Mouse (Mus musculus): Measurements from ENCODE around the gene Hoxd4. TPM values are rescaled to one million over a fixed set of nuclear protein-coding genes. Genes with fewer than 3 reads are reported as not detected.
A peak's percentile ranks its signal among the peaks of the same experiment; 100 is the strongest.

Hoxd4 gene
- polyA plus RNA-seq, 1 experiment from 2014 or later: not detected

DNA sequence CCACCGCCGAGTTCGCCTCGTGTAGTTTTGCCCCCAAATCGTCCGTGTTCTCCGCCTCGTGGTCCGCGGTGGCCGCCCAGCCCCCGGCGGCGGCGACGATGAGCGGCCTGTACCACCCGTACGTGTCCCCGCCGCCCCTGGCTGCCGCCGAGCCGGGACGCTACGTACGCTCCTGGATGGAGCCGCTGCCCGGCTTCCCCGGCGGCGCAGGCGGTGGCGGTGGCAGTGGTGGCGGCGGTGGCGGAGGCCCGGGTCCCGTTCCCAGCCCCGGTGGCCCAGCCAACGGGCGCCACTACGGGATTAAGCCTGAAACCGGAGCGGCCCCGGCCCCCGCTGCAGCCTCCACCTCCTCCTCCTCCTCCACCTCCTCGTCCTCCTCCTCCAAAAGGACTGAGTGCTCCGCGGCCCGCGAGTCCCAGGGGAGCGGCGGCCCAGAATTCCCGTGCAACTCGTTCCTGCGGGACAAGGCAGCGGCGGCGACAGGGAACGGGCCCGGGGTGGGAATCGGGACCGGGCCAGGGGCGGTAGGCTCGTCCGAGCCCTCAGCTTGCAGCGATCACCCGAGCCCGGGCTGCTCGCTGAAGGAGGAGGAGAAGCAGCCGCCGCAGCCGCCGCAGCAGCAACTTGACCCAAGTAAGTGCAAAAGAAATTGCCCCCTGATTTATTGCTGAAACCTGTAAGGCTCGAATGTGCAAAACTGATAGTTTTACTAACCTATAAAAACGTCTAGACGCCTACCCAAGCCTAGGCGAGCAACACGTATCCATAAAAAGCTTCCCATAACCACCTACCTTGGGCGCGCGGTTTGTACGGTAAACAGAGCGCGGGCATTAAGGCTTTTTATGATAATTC lies 13.3 kb upstream of the Hoxd4 start:
- Histone ChIP-seq H3K36me3 (no peaks in the 10 kb centered on the region), H3K27ac (replicated peaks) (no peak overlapping the region), H3K27me3 (peaks cover 93% of the 10 kb centered on the region), H3K9me3 (no peaks in the 10 kb centered on the region), H3K4me1 (peaks cover 14% of the 10 kb centered on the region), H3K9ac (replicated peaks) (no peak overlapping the region), H3K4me2 (replicated peaks) (peak overlapping the region; percentile 53), H3K4me3 (peak overlapping the region; percentile 35)
- ATAC-seq (ENCODE audit: low FRiP score, low read depth): peak; percentile 41; the same call in 1 of the 2 replicates
- under 1% methylated on average over 85 of the region's 86 CpGs for WGBS

- H3K4me3 ChIP-seq: no peak overlapping the region
- H3K27ac ChIP-seq (replicated peaks): no peak overlapping the region
- H3K4me2 ChIP-seq (replicated peaks): no peak overlapping the region
- peaks cover 14% of the 10 kb centered on the region for H3K4me1 ChIP-seq
- WGBS: under 1% methylated on average over 17 of the region's 17 CpGs
- no peaks in the 10 kb centered on the region for H3K36me3 ChIP-seq
- peaks cover 93% of the 10 kb centered on the region for H3K27me3 ChIP-seq
- H3K9ac ChIP-seq (replicated peaks): no peak overlapping the region
- ATAC-seq (ENCODE audit: low FRiP score, low read depth): no peak
- no peaks in the 10 kb centered on the region for H3K9me3 ChIP-seq
Measured at GRCm38 (mm10) chr2:74699053-74699430, 12.7 kb upstream of the Hoxd4 start.

GRCm38 (mm10) chr2:74699664-74700545 lies 11.8 kb upstream of the Hoxd4 start:
- ATAC-seq (ENCODE audit: low FRiP score, low read depth): no peak
- H3K27me3 ChIP-seq: peaks cover 93% of the 10 kb centered on the region
- no peak overlapping the region for H3K9ac ChIP-seq (replicated peaks)
- H3K27ac ChIP-seq (replicated peaks): no peak overlapping the region
- peaks cover 18% of the 10 kb centered on the region for H3K4me1 ChIP-seq
- H3K36me3 ChIP-seq: no peaks in the 10 kb centered on the region
- no peak overlapping the region for H3K4me2 ChIP-seq (replicated peaks)
- WGBS: 2% methylated on average over 23 of the region's 23 CpGs
- H3K9me3 ChIP-seq: no peaks in the 10 kb centered on the region
- no peak overlapping the region for H3K4me3 ChIP-seq

- no peak for ATAC-seq (ENCODE audit: low FRiP score, low read depth)
- H3K36me3 ChIP-seq: no peaks in the 10 kb centered on the region
- under 1% methylated on average over 22 of the region's 22 CpGs for WGBS
- H3K9ac ChIP-seq (replicated peaks): no peak overlapping the region
- H3K4me3 ChIP-seq: no peak overlapping the region
- H3K27ac ChIP-seq (replicated peaks): no peak overlapping the region
- H3K4me2 ChIP-seq (replicated peaks): no peak overlapping the region
- H3K27me3 ChIP-seq: peaks cover 93% of the 10 kb centered on the region
- no peaks in the 10 kb centered on the region for H3K9me3 ChIP-seq
- H3K4me1 ChIP-seq: peaks cover 25% of the 10 kb centered on the region
Measured at GRCm38 (mm10) chr2:74700546-74701112, 11.1 kb upstream of the Hoxd4 start.

DNA sequence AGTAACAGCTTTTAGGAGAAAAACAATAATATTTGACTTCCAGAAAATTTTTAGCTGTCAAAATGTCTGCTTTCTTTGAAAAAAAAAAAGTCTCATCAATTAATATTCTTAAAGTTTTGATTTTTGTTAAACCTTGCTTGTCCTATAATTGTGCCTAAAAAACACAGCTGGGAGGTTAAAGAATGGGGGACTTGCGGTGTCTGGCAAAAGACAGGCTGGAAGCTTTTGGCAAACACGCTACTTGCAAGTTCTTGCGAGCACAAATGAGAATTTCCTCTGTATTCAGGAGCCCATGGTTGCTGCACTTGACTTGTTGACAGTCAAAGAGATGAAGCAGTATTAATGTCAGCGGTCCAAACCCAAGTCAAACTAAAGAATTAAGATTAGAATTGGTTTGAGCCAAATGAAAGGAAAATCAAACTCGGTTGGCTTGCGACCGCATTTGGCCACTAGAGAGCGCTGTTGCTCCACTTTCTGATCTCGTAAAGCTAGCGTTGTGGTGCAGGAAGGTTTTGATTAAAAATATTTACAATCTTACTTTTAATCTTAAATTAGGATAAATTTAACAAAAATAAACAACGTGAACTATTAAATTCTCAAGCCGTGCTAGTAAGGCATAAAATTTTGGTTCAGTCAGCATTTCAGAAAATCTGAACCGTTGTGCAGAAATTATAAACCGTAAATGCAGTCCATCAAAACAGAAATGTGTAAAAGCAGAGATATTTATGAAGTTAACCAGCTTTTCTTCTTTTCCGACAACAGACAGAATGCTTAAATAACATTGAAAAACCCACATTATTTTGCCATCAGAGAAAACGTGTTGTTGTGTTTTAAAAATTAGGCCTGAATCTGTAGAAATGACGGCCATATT lies 9.5 kb upstream of the Hoxd4 start:
- no peak for ATAC-seq (ENCODE audit: low FRiP score, low read depth)
- Histone ChIP-seq H3K27me3 (peaks cover 92% of the 10 kb centered on the region), H3K4me1 (peaks cover 26% of the 10 kb centered on the region), H3K9ac (replicated peaks) (no peak overlapping the region), H3K4me2 (replicated peaks) (no peak overlapping the region), H3K4me3 (no peak overlapping the region), H3K36me3 (no peaks in the 10 kb centered on the region), H3K9me3 (no peaks in the 10 kb centered on the region), H3K27ac (replicated peaks) (no peak overlapping the region)
- WGBS: 12% methylated on average over 17 of the region's 17 CpGs

- ATAC-seq (ENCODE audit: low FRiP score, low read depth): no peak
- H3K4me3 ChIP-seq: no peak overlapping the region
- H3K27me3 ChIP-seq: peaks cover 92% of the 10 kb centered on the region
- no peak overlapping the region for H3K4me2 ChIP-seq (replicated peaks)
- WGBS: 14% methylated on average over 6 of the region's 6 CpGs
- peaks cover 21% of the 10 kb centered on the region for H3K4me1 ChIP-seq
- no peaks in the 10 kb centered on the region for H3K9me3 ChIP-seq
- H3K9ac ChIP-seq (replicated peaks): no peak overlapping the region
- no peaks in the 10 kb centered on the region for H3K36me3 ChIP-seq
- H3K27ac ChIP-seq (replicated peaks): no peak overlapping the region
Measured at GRCm38 (mm10) chr2:74702820-74703219, 8.9 kb upstream of the Hoxd4 start.

DNA sequence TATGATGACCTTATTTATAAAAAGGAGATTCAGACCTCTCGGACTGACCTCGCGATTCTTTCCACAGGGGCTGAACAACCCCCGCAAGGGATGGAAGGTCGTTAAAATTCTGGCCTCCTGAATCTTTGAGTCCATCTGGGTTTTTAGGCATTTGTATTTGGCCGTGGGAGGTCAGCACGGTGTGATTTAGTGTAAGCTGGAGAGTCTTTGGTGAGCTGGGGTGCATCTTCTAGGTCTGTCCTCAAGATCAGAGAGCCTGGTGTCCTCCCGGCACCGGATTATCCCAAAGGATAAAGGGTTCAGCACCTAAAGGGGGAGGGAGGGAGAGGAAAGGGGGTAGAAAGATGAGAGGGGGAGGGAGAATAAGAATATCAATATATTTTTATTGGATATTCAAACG lies 8.4 kb upstream of the Hoxd4 start:
- Histone ChIP-seq H3K9me3 (no peaks in the 10 kb centered on the region), H3K27me3 (peaks cover 92% of the 10 kb centered on the region), H3K36me3 (no peaks in the 10 kb centered on the region), H3K4me2 (replicated peaks) (no peak overlapping the region), H3K4me1 (peaks cover 16% of the 10 kb centered on the region), H3K4me3 (no peak overlapping the region), H3K9ac (replicated peaks) (no peak overlapping the region), H3K27ac (replicated peaks) (no peak overlapping the region)
- no peak for ATAC-seq (ENCODE audit: low FRiP score, low read depth)
- 3% methylated on average over 10 of the region's 10 CpGs for WGBS

GRCm38 (mm10) chr2:74703720-74704392 lies 7.9 kb upstream of the Hoxd4 start:
- Histone ChIP-seq H3K36me3 (no peaks in the 10 kb centered on the region), H3K9ac (replicated peaks) (no peak overlapping the region), H3K4me3 (no peak overlapping the region), H3K4me1 (peaks cover 13% of the 10 kb centered on the region), H3K4me2 (replicated peaks) (no peak overlapping the region), H3K9me3 (no peaks in the 10 kb centered on the region), H3K27me3 (peaks cover 92% of the 10 kb centered on the region), H3K27ac (replicated peaks) (no peak overlapping the region)
- WGBS: 3% methylated on average over 25 of the region's 26 CpGs
- no peak for ATAC-seq (ENCODE audit: low FRiP score, low read depth)

DNA sequence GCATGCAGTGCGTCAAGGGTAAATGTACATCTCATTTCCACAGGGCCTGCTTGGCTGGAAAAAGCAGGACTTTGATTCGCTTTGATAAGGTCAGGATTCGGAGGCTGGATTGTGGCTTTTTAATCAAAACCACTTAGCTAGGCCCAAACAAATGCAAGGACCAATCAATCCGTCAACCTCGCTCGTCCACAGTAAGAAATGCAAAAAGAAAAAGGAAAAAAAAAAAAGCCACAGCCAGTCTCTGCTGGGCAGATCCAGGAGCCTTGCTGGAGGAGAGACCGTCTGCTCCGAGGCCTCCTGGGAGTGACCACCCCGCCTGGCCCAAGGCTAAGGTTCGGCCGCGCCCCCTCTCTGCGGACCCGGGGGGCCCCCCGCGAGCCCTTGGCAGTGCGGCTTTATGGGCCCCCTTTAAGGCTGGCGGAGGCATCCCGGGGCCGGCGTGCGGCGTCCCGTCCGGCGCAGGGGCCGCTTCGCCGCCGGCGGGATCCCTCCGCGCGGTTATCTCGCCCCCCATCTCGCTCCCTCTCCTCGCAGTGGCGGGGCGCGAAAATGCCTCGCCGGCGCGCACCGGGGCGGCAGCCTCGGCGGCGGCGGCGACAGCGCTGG lies 7.2 kb upstream of the Hoxd4 start, which contains the start of gene Hoxd8:
Gene Hoxd8 (plus strand): TSS at position 223 of the 606 bp plus-strand sequence.
- H3K9me3 ChIP-seq: no peaks in the 10 kb centered on the region
- WGBS: under 1% methylated on average over 38 of the region's 52 CpGs
- H3K36me3 ChIP-seq: no peaks in the 10 kb centered on the region
- H3K27me3 ChIP-seq: peaks cover 92% of the 10 kb centered on the region
- H3K4me2 ChIP-seq (replicated peaks): peak within 1 kb of the TSS; percentile 53
- no peak within 1 kb of the TSS for H3K27ac ChIP-seq (replicated peaks)
- 0 out of 2 replicates have a peak, but pooled peaks have one; percentile 27 for ATAC-seq (ENCODE audit: low FRiP score, low read depth)
- 0 out of 2 replicates have a peak within 1 kb of the TSS, but pooled peaks have one; percentile 20 for H3K9ac ChIP-seq (replicated peaks)
- H3K4me3 ChIP-seq: peak within 1 kb of the TSS; percentile 38
- peaks cover 13% of the 10 kb centered on the region for H3K4me1 ChIP-seq

DNA sequence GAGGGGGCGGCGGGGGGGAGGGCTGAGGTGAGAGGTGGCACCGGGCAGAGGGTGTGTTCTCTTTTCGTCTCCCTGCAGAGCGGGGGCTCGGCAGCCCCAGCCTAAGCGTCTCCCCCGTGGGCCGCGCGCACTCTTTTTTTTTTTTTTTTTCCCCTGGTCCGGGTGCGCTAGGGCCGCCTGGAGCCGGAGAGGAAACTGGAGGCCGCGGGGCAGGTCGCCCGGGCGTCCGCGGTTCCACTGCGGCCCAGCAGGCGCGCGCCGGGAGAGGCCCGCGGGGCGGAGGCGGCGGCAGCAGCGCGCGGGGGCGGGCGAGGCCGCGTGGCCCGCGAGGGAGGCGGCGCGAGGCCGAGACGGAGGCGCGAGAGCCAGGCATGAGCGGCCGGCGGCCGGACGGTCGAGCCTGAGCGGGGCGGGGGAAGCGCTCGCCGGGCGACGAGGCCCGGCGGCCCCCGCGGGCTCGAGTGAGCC lies 6.7 kb upstream of the Hoxd4 start:
- Histone ChIP-seq H3K36me3 (no peaks in the 10 kb centered on the region), H3K9ac (replicated peaks) (0 out of 2 replicates have a peak overlapping the region, but pooled peaks have one; percentile 20), H3K27ac (replicated peaks) (no peak overlapping the region), H3K9me3 (no peaks in the 10 kb centered on the region), H3K4me3 (peak overlapping the region; percentile 38), H3K4me2 (replicated peaks) (peak overlapping the region; percentile 53), H3K4me1 (peaks cover 13% of the 10 kb centered on the region), H3K27me3 (peaks cover 92% of the 10 kb centered on the region)
- WGBS: 0% methylated on average over 55 of the region's 66 CpGs
- peak; percentile 62; the same call in 1 of the 2 replicates for ATAC-seq (ENCODE audit: low FRiP score, low read depth)

All from midbrain, embryonic 12.5 days (tissue).